Mouse (Mus musculus): Measurements from ENCODE around the gene Ccdc71.

Ccdc71 gene

DNA sequence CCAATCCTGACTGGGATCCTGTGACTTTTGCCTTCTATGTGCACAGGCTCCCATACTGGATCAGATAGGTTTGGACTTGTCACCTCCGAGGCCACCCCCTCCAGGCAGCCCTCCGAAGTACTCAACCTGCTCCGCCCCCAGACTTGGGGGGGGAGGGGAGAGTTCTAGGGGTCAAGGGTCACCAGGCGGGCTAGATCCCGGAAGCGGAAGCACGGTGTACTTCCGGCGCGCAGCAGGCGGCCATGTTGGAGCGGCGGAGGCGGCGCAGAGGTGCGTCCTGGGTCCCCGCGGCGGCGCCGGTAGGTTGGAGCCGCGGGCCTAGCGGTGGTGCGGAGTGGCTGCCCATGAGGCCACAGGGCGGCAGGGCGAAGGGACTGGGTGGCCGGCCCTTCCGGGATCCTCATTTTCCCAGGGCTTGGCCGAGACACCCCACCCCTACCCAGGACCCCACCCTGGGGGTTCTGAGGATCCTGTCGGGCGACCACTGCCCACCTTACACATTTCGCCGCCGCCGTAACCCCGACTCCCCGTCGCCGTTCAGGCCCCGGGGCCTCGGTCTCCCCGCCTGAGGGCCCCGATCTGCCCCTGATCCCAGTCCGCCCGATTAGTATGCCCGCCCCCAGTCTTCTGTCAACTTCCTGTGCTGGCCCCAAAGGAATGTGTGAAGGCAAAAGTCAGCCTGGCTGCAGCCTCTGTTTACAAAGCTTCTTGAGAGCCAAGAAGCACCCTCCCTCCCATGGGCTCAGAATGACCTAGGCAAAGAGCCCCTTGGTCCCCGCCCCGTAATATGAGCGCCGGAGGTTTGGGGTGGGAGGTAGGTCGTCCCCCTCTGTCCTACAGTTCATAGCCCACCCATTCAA, at the start of gene Ccdc71:
Ccdc71 (plus strand) TSS at position 209 of the 860 bp plus-strand sequence.
- DNase-seq = peak; percentile 90

DNA sequence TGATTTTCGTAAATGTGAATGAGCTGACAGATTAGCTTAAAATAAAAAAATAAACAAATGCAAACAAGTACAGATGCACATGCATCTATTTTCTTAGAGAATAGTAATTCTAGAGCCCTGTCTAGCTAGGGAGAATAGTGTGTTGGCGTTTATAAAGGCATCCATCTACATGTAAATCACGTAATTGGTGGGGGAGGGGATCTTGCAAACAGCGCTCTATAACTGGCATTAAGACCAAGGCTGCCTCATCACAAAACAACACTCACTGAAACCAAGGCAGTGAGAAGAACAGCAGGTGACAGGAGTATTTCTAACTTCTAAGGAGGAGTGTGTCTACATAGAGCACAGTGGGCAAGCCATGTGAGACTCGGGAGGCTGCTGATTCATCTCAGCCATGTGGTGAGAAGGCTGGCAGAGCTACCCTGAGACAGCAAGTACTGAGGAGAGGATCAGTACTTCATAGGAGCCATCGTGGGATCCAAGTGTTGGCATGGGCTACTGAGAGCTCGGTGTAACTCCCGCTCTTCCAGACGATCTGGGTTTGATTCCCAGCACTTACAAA, 48.9 kb upstream of the Ccdc71 start:
- no peak for DNase-seq

DNA sequence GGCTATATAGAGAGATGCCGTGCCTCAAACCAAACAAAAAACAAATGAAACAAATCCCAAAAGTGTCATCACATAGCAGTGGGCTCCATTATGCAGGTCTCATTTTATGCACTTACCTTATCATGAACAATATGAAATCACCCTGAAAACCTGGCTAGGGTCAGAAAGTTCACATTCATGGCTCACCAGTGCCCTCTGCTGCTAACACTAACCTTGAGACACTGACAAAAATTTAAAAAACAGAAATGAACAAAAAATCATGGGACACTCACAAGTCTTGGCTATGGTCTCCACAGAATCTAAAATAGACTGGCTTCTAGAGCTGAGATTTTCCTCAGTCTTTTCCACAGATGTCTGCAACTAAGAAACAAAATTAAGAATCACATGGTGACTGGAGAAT, 48.1 kb upstream of the Ccdc71 start:
- DNase-seq = peak; percentile 18

DNA sequence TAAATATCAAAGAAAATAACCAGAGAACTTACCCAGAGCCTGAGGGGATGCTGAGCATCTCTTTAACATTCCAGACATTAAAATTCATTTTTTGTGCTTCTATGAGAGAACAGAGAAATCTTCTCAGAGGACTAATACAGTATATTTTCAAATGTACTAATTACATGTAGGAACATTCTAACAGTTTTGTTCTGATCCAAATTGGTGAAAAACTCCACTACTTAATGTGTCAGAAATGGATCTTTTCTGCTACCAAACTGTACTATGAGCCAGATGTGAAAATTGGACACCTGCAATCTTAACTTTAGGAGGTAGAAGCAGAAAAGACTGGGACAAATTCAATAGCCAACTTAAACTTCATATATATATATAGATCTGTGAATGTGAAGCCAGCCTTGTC, 31.9 kb upstream of the Ccdc71 start, which contains the start of gene Ccdc36:
Ccdc36 (minus strand) TSS at position 101 of the 400 bp plus-strand sequence.
- no peak for DNase-seq

DNA sequence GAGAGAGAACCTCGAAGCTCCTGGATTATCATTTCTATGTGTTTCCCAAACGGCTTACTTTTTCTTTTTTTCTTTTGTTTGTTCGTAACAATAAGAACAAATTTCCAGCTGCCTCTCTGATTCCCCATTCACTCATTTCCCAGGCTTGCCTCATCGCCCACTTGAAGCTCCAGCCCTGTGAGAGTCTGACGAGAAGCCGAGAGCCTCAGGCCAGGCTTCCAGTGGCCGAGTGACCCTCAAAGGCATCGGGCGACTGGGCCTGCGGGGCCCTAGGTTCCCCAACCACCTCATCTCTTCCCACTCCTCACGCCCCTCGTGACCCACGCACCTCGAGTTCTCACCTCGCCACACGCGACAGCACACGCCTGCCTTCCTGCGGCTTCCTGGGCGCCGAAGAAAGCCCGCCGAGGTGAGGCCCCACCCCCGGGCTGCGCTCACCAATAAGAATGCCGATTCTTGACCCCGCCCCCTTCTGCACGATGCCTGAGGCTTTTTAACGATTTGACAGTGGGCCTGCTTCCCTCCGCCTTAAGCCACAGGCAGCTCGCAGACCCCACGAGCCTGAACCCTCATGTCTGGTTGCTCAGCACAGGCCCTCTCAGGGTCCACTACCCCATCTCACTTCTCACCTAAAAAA, 28.8 kb upstream of the Ccdc71 start:
- no peak for DNase-seq

DNA sequence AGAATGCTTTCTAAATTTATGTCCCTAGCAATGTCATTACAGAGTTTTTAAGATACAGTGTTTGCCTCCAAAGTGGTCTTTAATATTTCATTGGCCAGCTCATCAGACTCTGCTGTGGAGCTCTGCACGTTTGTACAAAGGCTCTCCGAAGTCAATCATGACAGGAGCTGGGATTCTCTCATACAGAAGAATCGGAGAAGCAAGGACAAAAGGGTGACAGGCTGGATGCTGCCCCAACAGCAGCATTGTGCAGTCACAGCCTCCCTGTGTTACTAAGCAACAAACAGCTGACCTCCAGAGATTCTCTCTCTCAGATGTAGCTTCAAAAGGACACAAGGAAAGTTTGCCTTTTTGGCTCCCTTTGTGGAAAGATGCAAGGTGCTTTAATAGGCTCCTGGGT, 24.1 kb upstream of the Ccdc71 start, which contains the start of gene BC048562:
BC048562 (plus strand) TSS at position 301 of the 400 bp plus-strand sequence.
- DNase-seq = no peak

DNA sequence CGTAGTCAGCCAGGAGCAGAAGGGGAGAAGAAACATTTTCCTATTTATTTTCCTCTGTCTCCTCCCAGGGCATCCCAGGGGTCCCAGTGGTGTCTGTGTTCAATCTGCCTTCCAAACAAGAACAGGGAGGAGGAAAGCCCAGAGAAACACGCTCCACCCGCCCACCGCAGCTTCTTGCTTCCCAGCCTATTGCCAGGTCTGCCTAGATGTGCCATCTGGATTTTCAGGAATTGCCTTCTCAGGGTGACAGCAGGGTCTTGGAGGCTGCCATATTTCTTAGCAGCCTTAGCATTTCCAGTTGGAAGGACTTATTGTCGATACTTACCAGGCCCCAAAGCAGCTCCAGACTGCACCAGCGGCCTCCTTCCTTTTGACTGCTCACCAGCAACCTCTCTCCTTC, 21.2 kb upstream of the Ccdc71 start:
- no peak for DNase-seq

DNA sequence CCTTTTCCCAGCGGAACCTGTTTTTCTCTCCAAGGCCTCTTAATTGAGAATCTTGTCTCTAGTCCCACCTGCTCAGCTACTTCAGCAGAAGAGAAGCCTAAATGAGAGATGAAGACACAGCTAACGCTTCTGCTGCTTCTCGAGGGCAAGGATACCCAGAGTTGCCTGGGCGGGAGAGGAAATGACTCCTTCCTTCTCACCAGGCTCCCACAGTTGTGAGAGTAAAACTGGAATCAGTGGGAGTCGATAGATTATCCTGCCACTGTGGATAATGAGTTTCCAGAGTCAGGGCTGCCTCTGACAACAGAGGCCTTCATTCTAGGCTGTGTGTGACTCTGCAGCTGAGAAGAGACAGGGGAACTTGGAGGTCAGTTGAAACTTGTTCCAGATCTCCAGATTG, 19.8 kb upstream of the Ccdc71 start:
- no peak for DNase-seq

DNA sequence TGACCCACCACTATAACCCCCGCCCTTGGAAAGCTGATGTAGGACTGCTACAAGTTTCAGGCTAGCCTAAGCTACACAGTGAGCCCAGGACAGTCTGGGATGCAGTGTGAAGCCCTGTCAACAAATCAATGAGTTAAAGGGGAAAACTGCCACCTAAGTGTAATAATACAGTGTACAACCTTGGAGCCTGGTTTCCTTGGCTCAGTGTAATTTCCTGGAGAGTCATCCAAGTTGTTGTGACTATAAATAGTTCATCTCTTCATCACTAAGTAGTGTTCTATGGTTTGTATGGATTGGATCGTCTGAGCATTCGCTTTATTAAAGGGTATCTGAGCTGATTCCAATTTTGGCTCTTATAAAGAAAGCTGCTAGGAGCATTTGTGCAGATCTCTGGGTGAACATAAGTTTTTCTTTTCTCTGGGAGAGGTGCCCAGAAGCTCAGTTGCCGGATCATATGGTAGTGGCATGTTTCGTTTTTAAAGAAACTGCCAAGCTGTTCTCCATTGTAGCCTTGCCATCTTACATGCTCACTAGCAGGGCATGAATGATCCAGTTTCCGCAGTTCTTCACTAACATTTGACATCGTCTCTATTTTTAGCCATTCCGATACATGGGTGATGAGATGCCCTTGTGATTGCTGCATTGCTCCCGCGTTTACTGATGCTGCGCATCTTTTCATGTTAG, 18.9 kb upstream of the Ccdc71 start:
- peak; percentile 37 for DNase-seq

DNA sequence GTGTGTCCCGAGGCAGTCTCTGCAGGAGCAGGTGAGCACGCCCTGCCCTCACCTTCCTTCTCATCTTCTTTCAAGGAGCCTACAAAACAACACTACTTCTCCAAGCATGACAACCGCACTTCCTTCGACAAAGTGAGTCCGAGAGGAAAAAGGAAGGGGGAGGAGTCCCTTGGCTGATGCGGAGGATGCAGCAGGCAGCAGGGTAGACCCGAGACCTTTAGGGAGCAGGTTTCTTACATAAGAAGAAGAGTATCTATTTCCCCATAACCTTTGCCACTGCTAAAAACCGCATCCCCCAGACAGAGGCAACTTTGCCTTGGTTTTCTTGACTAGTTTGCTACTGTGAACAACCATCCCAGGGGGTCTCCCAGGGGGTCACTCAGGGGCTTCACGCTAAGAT, 15.2 kb upstream of the Ccdc71 start:
- no peak for DNase-seq

DNA sequence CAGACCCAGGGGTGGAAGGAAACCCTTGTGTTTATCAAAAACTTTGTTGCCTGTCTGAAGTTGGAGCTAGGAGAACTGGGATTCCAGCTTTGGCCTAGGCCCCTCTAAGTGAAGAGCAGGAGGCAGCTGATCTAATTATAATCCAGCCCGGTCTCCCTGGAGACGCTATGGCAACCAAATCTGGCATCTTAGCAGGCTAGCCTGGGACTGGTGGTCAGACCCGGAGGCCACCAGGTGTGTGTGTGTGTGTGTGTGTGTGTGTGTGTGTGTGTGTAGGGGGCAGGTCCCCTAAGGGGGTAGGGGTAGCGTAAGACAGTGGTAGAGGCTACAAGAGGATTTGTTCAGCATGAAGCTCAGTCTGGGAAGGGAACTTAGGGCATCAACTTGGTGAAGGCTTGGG, 10.5 kb upstream of the Ccdc71 start:
- DNase-seq = no peak

DNA sequence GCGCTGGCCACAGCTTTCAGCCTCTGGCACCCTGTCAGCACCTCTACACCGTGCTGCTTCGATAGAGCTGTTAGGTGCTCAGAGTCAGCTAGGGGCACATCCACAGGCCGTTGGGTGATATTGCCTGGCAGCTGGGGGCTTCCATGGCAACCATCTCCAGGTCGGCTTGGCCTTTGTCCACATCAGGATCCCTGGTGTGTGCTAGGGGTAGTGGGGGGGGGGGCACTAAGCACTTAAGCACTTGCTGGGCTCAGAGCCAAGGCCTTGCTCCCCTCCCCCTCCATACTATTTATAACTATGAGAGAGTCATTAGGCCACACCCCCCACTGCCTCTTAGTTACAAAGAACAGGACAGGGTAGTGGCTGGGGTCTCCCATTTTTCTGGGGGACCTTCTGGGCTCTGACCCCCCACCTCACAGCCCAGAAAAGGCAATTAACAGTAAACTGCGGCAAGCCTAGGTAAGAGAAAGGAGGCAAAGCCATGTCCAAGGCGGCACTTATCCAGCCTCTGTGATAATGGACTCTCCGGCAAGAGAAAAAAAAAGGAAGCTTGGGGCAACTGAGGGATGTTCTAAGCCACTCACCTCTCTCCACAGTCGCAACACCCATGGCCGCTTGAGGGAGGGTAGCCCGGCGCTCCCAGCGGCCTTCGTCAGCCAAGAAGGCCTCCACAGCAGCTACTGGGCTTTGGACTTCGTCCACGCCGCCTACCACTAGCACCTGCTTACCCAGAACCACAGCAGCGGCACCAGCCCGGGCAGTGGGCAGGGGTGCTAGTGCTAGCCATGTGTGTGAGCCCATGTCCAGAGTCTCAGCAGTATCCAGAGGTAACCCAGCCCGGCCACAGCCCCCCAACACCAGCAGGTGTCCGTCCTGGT, 9.8 kb upstream of the Ccdc71 start:
- no peak for DNase-seq

DNA sequence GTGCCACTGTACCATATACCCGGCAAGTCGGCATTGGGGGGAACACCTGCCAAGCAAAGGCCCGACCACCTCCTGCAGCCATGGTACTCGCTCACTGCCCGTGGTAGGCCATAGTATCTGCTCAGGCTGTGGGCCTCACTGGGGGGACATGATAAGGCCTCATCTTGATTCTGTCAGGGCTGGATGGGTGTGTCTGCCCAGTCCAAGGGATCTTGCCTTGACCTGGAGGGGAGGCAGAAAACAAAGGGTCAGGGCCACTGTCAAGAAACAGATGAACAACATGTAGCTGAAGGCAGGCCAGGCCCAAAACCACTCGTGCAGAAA, 9.2 kb upstream of the Ccdc71 start:
- DNase-seq = no peak

DNA sequence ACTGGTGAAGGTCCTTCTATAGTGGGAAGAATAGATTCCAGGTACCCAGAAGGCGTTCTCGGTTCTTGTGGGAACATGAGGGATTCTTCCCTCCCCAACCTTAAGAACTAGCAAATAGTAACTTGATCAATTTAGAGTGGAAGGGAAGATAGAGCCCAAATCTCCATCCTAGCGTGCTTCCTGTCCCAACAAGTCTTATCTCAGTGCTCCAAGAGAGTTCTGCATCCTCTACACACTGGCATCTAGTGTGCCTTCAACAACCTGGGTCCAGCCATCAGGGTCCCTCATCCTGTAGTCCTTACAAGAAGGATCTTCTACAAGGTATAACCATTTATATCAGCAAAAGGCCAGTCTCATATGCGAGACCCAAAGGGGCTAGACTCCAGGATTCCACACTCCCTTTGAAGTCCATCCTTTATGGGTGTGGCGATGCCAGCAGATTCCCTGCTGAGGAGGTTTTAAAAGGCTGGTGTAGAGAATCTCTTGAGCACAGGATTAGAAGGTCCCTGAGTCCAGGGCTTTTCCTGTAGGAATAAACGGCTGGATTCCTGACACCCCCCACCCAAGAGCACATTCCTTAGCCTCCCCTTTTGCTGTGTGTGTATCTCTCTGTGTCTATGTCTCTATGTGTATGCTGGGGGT, 8.7 kb upstream of the Ccdc71 start:
- DNase-seq = no peak

DNA sequence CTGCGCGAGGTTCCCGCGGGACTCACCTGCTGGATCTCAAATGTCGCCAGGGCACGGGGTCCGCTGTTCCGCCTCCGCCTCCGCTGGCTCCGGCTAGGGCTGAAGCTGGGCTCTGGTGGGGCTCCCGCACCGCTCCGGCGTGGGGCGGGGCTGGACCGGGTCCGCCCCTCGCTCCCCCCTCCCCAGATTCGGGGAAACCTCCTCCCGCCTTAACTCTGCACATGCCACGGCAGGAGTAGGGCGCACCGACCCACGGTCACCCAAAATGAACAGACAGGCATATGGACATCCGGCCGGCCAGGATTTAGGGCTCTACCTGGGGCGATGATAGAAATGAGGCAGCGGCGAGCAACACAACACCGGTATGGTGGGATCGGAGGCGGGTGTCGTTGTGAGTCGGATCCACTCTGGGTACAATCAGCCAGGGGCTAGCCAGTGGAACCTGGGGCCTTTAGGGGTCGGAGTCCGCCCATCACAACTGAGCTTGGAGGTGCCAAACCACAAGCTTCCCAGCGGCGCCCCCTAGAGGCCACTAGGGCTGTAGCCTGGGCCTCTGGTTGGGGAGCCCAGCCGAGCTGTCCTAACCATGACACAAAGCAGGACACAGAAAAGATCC, 7.9 kb upstream of the Ccdc71 start:
- DNase-seq = peak; percentile 93

DNA sequence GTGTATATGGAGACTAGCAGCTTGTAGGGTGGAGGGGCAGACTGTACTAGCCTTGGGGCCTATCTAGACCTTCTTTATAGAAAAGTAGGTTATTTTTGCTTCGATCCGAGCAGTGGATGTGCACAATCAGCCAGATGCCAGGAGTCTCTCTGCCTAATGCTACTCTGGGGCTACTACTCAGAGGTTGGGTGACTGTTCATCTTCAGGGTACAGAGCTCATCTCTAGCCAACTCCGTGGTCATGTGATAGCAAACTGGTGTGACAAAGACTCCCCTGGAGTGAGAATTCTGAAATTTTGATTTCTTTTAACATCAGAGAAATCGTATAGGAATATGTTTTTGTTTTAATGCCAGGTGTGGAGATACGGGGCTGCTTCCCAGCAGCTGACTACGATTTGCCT, 7.4 kb upstream of the Ccdc71 start:
- no peak for DNase-seq

DNA sequence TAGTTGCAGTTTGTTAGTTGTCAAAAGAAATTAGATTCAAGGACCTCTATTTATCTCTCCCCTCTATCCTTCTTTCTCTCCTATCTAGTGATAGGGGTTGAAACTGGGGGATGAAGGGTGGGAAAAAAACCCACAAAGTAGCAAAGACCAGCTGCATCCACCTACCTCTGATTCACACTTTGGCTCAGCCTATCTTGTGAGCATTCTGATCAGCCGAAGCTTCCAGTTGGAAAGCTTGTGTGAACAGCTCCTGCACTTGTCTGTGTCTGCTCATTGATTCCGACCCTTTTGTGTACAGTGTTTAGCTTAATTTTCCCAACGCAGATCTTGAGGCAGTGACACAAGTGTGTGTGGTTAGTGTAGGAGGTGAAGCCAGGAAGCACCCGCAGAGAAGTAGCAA, 6.9 kb upstream of the Ccdc71 start:
- no peak for DNase-seq

DNA sequence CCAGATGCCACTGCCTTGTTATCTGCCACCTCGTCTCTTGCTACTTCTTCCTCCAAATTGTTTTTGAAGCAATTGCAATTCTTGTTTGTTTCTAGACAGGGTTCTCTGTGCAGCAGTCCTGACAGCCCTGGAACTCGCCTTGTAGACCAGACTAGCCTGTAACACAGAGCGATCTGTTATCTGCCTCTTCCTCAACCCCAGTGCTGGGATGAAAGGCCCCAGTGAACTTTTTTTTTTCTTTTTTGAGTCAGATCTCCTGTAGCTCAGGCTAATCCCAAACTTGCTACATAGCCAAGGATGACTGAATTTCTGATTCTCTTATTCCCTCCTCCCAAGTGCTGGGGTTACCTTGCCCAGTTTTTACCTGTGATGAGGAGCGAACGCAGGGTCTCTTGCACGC, 5.9 kb upstream of the Ccdc71 start:
- no peak for DNase-seq

DNA sequence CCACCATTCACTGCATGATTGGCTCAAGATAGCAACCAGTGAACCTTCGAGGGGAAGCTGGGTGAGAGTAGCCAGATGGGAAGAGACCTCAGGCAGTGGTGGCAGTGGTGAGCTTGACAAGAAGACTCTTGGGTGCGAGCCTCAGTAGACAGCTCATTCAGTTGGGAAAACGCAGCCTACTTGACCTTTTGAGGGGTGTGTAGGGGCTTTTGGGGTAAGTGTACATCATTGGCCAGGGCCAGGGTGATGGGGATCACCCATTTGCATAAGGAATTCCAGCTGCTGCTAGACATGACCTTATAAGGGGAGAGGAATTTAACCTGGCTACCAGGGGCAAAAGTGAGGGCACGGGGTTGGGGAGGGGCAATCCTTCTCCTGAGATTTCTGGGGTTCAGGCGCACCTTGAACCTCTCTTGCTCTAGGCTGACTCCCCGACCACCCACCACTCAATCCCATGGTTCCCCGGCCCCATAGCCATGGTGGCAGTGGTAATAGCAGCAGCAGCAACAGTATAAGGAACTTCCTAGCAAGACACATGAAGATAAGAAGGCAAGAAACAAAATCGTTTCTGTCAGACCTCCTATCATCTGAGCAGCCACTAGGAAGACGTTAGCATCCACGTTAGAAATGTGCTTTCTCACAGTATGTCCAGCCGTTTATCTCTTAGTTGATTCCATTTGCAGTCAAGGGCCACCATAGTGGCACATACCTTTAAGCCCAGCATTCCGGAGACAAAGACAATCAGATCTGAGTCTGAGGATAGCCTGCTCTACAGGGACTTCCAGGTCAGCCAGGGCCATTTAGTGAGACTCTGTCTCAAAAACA, 4.4 kb upstream of the Ccdc71 start:
- no peak for DNase-seq

DNA sequence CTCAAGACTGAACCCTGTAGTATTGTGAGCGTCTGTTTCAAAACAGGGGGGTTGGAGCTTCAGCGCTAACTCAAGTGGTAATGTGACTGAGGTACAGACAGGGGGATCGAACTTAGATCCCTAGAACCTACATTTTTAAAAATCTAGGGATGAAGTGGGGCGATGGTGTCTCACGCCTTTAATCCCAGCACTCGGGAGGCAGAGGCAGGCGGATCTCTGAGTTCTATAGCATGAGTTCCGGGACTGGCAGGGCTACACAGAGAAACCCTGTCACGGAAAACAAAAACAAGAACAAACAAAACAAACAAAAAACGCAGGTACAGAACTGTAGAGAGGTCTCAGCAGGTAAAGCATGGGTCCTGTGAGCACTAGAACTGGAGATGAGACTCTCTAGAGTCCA, 3.4 kb upstream of the Ccdc71 start:
- no peak for DNase-seq

DNA sequence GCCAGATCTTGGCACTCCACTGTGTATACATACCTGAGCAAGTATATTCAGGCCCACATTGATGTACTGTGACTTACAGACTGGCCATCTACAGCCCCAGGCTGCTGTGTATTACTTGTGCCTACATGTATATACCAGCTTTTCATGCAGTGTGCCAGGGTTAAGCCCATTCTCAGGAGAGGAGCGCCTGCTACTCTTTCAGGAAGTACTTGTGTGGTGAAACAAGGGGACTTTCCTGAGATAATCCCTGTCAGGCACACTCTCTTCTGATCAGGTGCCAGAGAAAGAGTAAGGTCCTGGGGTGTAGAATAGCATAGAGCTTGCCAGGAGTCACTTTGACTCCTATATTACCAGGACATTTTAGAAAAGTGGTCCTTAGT, 398 bp upstream of the Ccdc71 start:
- DNase-seq = no peak

Data from cerebellum, adult 9-10 months (tissue).